Mouse (Mus musculus): Measurements from ENCODE around the gene Atg101.
"Not testable (repeated sequence)": the region's sequence is repeated elsewhere in the genome, so short reads cannot be mapped to it uniquely, and the experiment has no call there.

The Atg101 gene

DNA sequence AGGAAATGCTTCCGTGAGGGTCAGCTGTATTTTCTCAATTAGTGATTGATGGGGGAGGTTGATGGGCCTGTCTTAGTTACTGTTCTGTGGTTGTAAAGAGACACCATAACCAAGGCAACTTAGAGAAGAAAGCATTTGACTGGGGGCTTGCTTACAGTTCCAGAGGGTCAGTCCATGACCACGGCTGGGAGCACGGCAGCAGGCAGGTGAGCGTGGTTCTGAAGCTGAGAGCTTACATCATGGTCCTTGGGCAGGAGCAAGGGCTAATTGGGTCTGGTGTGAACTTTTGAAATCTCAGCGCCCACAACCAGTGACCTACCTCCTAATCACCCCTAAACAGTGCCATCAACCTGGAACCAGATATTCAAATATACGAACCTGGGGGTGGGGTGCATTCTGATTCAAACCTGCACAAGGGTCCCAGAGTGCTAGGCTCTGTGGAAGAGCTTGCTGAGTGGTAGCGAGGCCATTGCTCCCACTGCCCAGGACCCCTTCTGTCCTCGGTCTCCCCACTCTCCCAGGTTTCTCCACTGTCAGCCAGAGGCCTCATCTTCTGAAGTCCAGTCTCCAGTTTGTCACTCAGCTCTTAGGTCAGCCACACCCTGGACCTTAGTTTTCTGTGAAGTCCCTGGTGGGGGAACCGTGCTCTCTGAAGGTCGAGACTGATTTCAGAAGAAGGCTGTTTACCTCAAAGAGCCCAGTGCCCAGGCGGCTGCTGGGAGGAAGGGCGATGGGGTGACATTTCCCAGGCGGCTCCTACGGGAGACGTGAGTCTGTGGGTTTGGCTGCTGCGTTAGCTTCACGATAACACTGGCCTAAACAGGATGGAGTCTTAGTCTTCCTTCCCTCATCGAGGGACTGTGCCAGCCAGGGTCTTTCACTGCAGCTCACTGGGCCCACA is 33.1 kb downstream of the Atg101 start:
- peak in 1 of 2 experiments; percentile 52 for DNase-seq

DNA sequence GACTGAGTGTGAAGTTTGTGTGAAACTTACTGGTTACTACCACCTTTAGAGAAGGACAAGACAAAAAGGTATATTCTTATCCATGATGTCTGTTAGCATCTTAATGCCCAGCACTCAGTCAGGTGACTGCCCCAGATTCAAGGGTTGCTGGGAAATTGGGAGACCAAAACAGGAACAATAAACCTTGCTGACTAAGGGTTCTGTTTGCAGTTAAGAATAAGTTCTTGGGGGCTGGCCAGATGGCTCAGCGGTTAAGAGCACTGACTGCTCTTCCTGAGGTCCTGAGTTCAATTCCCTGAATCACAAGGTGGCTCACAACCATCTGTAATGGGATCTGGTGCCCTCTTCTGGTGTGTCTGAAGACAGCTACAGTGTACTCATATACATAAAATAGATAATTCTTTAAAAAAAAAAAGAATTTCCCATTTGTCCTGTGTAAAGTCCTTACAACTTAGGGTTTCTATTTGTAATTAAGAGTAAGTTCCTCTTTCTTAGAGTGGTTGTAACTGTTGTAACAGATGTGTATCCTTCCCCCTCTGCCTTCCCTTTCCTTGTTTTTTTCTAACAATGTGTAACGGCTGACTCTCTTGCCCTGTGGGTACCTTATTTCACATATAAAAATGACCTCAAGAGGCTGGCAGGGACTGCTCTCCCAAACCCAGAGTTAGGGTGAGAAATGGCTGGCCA is 33.9 kb downstream of the Atg101 start:
- no peak for DNase-seq

- peak in 1 of 2 experiments; percentile 77 for DNase-seq
Measured at GRCm38 (mm10) chr15:101318889-101319765, 35.1 kb downstream of the Atg101 start.

- no peak for DNase-seq
Measured at GRCm38 (mm10) chr15:101320010-101320617, 36.0 kb downstream of the Atg101 start.

GRCm38 (mm10) chr15:101320618-101321041 is 36.6 kb downstream of the Atg101 start:
- peak; percentile 64 to 81 for DNase-seq

GRCm38 (mm10) chr15:101321126-101321525 is 37.1 kb downstream of the Atg101 start:
- DNase-seq = no peak

DNA sequence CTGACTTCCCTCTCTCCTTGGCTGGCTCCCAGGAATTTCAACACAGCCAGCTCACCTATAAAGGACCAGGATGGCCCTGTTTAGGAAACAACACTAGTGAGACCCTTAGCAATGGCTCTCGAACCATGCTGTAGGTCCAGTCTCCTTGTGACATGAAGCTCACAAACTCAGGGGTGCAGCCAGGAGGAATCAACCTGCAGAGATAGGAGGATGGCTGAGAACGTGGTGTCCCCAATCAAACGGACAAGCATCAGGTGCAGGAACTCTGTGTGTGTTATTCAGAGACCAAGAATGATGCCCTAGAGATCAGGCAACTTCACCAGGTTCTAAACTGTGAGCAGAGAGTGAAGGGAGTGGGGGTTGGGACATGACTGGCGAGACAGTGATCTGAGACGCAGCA is 38.0 kb downstream of the Atg101 start:
- no peak for DNase-seq

DNA sequence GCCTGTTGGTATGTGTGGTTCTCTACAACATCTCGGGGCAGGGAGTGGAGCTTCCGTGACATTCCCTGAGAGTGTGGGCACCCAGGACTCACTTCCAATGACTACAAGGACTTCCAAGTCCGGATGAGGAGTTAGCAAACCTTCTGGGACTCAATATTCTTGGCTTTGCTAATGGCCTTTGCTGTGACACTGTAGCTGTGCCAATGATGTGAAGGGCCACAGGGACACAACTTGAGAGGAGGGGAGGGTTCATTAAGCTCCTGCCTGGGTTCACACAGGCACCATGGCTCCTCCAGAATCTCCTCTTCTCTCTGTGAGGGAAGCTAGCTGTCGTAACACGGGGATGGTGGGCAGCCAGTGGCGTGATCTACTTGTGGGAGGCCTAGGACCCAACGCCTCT is 38.6 kb downstream of the Atg101 start:
- DNase-seq = no peak

DNA sequence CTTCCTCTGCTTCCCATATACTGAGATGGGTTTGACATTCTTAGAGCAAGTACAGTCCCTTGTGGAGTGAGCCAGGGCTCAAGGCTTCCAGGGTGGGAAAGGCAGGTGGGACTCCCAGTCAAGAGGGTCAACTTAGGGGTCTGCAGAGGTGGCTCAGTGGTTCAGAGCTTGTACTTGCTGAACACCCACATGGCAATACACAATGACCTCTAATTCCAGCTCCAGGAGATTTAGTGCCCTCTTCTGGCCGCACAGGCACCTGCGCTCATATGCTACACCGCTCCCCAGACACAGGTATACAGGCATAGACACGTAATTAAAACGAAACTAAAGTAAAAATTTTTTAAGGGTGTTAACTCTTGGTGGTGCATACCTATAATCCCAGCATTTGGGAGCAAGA is 39.4 kb downstream of the Atg101 start:
- DNase-seq = no peak

DNA sequence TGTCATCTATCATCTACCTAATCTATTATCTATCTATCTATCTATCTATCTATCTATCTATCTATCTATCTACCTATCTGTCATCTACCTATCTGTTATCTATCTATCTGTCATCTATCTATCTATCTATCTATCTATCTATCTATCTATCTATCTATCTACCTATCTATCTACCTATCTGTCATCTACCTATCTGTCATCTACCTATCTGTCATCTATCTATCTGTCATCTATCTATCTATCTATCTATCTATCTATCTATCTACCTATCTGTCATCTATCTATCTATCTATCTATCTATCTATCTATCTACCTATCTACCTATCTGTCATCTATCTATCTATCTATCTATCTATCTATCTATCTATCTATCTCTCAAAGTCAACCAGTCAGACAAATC is 40.3 kb downstream of the Atg101 start:
- not testable (repeated sequence) for DNase-seq

DNA sequence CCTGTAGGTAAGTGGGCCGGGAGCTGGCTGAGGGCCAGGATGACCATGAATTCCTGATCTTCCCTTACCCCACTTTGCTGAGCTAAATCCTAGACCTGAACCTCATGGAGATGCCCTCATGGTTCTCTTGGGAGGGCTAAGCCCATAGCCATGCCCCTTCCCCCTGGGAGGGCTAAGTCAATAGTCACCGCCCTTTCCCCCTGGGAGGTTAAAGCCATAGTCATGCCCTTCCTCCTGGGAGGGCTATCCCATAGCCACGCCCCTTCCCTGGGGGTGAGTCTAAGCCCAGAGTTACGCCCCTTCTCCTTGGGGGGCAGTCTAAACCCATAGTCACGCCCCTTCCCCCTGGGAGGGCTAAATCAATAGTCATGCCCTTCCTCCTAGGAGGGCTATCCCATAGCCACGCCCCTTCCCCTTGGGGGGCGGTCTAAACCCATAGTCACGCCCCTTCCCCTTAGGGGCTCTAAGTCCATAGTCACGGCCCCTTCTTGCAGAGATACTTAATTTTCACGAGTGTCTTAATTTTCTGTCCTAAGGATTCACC is 42.0 kb downstream of the Atg101 start:
- DNase-seq = peak in 1 of 2 experiments; percentile 46

GRCm38 (mm10) chr15:101327282-101327681 is 43.2 kb downstream of the Atg101 start:
- peak; percentile 88 to 89 for DNase-seq

DNA sequence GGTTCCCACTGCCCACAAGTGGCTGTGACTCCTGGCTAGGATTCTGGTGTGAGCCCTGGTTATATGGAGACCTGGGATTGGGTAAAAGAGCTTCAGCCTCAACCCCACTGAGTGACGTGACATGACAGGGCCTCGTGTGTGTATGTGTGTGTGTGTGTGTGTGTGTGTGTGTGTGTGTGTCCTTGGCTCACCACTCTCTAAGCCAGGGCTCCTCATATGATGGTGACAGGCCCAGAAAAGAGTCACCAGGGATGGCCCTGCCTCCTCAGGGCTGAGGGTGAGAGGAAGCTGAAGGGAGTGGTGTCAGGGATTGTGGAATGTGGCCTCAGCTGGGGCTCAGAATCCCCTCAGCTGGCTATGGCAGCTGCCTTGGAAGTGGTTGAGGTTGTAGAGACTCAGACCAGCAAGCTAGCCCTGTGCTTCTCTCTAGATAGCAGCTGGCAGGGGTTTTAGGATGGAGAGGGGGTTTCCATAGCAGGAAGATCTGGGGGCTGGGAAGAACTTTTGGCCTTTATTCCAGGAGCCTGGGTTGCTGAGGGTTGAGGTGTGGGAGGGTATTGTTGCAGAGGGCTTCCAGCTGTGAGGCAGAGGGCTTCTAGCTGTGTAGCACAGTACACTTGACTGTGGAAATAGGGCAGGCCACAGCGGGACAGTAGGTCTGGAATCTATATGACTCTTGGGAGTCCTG is 44.9 kb downstream of the Atg101 start:
- no peak for DNase-seq

DNA sequence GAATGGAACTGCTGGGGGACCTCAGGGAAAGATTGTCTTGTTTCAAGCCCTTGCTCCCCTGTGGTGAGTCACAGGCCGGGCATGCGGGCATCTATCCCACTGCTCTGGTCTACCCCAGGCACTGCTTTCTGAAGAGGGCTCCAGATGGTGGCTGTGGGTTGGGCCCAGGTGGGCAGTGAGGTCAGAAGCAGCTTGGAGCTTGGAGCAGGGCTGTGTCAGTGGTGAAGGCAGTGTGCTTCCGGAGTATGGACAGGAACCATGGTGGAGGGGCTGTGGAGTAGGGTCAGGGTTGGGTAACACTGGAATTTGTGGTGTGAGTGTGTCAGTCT is 45.5 kb downstream of the Atg101 start:
- no peak for DNase-seq

GRCm38 (mm10) chr15:101331090-101331489 is 47.0 kb downstream of the Atg101 start:
- DNase-seq = no peak

DNA sequence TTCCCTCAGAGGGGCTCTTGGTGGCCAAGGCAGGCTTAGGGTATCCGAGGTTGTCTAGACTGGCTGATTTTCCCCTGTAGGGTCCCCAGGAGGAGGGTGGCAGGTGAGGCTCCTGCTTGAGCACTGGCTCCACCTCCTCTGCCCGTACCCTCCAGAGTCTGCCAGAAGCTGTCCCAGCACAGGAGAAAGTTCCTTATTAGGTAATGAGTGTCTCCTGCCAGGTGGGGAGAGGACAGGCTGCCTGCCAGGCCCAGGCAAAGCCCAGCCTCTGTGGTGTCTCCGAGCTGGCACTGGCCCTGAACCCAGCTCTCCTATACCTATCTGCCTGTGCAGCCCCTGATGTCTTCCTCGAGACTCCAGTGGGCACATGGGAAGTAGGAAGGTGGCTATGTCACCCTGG is 48.3 kb downstream of the Atg101 start:
- DNase-seq = peak in 1 of 2 experiments; percentile 65

DNA sequence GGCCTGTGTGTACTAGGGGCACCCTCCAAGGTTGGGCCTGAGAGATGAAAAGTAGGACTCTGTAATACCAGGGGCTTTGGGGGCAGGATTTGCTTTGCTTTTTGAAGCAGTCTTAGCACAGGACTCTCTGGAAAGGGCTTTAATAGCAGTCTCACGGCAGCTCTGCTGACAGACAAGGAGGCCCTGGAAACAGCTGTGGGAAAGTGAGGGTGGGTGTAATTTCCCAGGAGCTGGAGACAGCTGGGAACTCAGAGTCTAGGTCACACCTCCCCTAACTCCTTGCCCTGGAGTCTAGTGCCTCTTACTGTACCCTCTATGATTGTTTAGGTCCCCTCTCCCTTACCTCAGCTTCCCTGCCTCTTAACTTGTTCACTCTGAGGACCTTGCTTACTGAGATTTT is 49.1 kb downstream of the Atg101 start:
- no peak for DNase-seq

DNA sequence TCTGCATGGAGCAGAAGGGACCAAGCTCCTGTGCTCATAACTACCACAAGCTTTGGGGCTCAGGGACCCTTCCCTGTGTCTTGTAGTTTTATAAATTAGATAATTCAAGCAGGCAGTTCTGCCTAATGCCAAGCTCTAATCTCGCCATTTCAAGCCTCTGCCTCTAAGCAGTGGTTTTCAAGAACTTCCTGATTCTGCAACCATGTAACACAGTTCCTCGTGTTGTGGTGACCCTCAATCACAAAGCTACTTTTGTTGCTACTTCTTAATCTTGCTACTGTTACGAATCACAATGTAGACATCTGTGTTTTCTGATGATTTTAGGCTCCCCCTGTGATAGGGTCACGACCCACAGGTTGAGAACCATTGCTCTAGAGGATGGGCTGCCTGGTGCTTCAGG is 49.6 kb downstream of the Atg101 start:
- no peak for DNase-seq

DNA sequence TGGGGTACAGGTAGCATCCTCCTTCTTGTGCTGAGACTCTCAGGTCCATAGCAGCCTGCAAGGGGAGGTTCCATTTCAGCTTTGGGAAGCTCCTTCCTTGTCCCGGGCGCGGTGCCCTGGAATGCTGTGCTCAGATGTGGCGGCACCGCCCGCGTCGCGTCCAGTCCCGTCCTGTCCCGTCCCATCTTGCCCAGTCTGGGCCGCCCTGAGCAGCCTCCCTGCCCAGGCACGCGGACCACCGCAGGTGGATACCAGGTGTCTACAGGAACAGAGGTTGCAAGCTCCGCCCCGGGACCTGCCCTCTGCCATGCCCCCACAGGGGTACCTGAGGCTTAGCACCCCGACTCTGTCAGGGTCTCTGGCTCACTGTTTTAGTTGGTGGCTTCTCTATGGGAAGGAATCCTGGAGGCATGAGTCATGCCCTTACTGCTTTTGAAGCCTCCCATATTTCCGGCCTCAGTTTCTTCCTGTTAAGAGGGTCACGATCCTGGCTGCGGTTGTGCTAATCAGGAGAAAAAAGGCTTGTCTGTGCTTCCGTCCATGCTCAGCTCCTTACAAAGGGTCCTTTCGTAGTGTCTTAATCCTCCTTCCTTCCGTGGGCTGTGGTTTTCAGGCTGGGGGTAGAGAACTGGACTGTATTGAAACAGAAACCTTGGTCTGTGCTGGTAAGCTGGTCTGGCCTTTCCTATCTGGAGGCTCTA is 52.6 kb downstream of the Atg101 start:
- peak; percentile 41 to 69 for DNase-seq

DNA sequence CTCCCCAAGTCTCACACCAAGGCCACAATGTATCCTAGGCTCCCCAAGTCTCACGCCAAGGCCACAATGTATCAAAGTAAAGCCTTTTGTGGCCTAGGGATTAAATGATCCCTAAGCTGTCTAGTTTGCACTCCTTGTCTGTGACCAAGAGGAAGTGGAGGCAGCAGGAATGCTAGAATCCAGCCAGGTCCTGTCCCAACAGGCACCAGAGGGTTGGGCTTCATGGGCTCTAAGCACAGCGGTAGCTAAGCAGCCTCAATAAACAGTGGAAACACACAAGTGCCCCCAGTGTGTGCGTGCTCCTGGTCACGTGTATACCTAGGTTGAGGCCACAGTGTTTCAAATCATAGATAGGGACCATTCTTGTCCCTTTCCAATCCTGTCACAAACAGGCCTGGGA is 54.3 kb downstream of the Atg101 start:
- DNase-seq = no peak

DNA sequence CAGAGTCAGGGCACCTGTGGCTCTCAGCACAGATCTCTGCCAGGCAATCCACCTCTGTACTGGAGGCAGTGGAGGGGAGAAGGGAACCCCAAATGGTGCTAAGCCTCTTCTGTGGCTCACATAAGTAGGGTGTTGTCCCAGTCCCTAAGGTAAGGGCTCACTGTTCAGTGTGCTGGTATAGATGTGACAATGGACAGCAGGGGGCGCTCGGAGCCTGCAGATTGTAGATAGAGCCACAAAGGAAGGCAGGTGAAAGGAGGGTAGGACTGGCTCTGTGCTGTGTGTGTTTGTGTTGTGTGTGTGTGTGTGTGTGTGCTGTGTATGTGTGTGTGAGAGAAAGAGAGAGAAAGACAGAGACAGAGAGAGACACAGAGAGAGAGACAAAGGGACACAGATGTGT is 55.5 kb downstream of the Atg101 start:
- DNase-seq = peak; percentile 87 to 97
